ENCODE assay signal across 7 mouse cellular contexts in genomic region chr9:64341254-64341566, GRCm38 (mm10). TPM values are rescaled to one million over a fixed set of nuclear protein-coding genes. Genes with fewer than 3 reads are reported as not detected.
A peak's percentile ranks its signal among the peaks of the same experiment; 100 is the strongest.
DNase-seq lines count a peak whose midpoint lies in the region; ATAC-seq and TF ChIP-seq lines count a peak whose summit lies in the region.

Dis3l (minus strand) TSS chr9:64341288.

- H3K4me2 ChIP-seq in embryonic facial prominence, embryonic 13.5 days, result peak within 1 kb of the TSS; percentile 73
- H3K4me2 ChIP-seq in heart, embryonic 16.5 days (ENCODE audit: low read depth, low read length), result peak within 1 kb of the TSS; percentile 93
- H3K4me2 ChIP-seq in neural tube, embryonic 15.5 days, result peak within 1 kb of the TSS; percentile 81

- H3K27ac ChIP-seq in testis, adult 2 months (ENCODE audit: control insufficient read depth, insufficient read depth, low read depth, low read length), result peak within 1 kb of the TSS; percentile 99
- H3K27ac ChIP-seq in embryonic facial prominence, embryonic 13.5 days, result peak within 1 kb of the TSS; percentile 100
- peak within 1 kb of the TSS; percentile 100 for H3K27ac ChIP-seq in heart, embryonic 16.5 days (ENCODE audit: low read length)
- peak within 1 kb of the TSS; percentile 98 for H3K27ac ChIP-seq in limb, embryonic 10.5 days
- H3K27ac ChIP-seq in neural tube, embryonic 15.5 days (replicated peaks), result peak within 1 kb of the TSS; percentile 98

- no peak for TF ChIP-seq POLR2A in testis, adult 2 months (IDR thresholded peaks at IDR 0.05; ENCODE audit: control insufficient read depth, low read depth, low read length)

- 17% methylated on average over 16 of the region's 16 CpGs for WGBS in embryonic facial prominence, embryonic 13.5 days
- WGBS in heart, embryonic 16.5 days, result 10% methylated on average over 16 of the region's 16 CpGs
- 18% methylated on average over 16 of the region's 16 CpGs for WGBS in limb, embryonic 10.5 days
- WGBS in neural tube, embryonic 15.5 days, result 10% methylated on average over 16 of the region's 16 CpGs

- peaks cover 2% of the 10 kb centered on the region for H3K4me1 ChIP-seq in testis, adult 2 months (ENCODE audit: control insufficient read depth, insufficient read depth, low read length)
- peaks cover 19% of the 10 kb centered on the region for H3K4me1 ChIP-seq in embryonic facial prominence, embryonic 13.5 days
- peaks cover 16% of the 10 kb centered on the region for H3K4me1 ChIP-seq in heart, embryonic 16.5 days (ENCODE audit: control insufficient read depth, insufficient read depth, low read length)
- peaks cover 35% of the 10 kb centered on the region for H3K4me1 ChIP-seq in limb, embryonic 10.5 days
- H3K4me1 ChIP-seq in neural tube, embryonic 15.5 days, result peaks cover 25% of the 10 kb centered on the region

- TF ChIP-seq CTCF in testis, adult 2 months (IDR thresholded peaks at IDR 0.05; ENCODE audit: control insufficient read depth, insufficient read depth, insufficient replicate concordance, low read depth, low read length), result no peak

- peak within 1 kb of the TSS; percentile 100 for H3K9ac ChIP-seq in embryonic facial prominence, embryonic 13.5 days
- H3K9ac ChIP-seq in heart, embryonic 16.5 days (ENCODE audit: low read length), result peak within 1 kb of the TSS; percentile 100
- H3K9ac ChIP-seq in neural tube, embryonic 15.5 days (replicated peaks), result peak within 1 kb of the TSS; percentile 98

- DNase-seq in testis, postnatal 14 days (ENCODE audit: low spot score), result no peak
- DNase-seq in limb, embryonic 10.5 days (ENCODE audit: low spot score), result no peak
- DNase-seq in cerebellum, postnatal 36 days, result no peak

- no peaks in the 10 kb centered on the region for H3K9me3 ChIP-seq in embryonic facial prominence, embryonic 13.5 days
- H3K9me3 ChIP-seq in heart, embryonic 16.5 days (replicated peaks; ENCODE audit: control insufficient read depth, low read length), result no peaks in the 10 kb centered on the region
- H3K9me3 ChIP-seq in limb, embryonic 10.5 days (replicated peaks), result no peaks in the 10 kb centered on the region
- H3K9me3 ChIP-seq in neural tube, embryonic 15.5 days (replicated peaks), result no peaks in the 10 kb centered on the region

- peaks cover 3% of the 10 kb centered on the region for H3K36me3 ChIP-seq in testis, adult 2 months (ENCODE audit: control insufficient read depth, insufficient read depth, low read length)
- H3K36me3 ChIP-seq in embryonic facial prominence, embryonic 13.5 days, result peaks cover 9% of the 10 kb centered on the region
- H3K36me3 ChIP-seq in heart, embryonic 16.5 days (ENCODE audit: control insufficient read depth, insufficient read depth), result peaks cover 2% of the 10 kb centered on the region; the same call in 1 of the 2 replicates
- peaks cover 3% of the 10 kb centered on the region for H3K36me3 ChIP-seq in limb, embryonic 10.5 days
- H3K36me3 ChIP-seq in neural tube, embryonic 15.5 days, result 0 out of 2 replicates have a peak, but pooled peaks cover 2% of the 10 kb centered on the region

- H3K4me3 ChIP-seq in testis, adult 2 months (ENCODE audit: control insufficient read depth, low read depth, low read length), result peak within 1 kb of the TSS; percentile 98
- H3K4me3 ChIP-seq in embryonic facial prominence, embryonic 13.5 days, result peak within 1 kb of the TSS; percentile 75
- H3K4me3 ChIP-seq in heart, embryonic 16.5 days (ENCODE audit: low read length), result peak within 1 kb of the TSS; percentile 81
- peak within 1 kb of the TSS; percentile 67 for H3K4me3 ChIP-seq in limb, embryonic 10.5 days
- H3K4me3 ChIP-seq in neural tube, embryonic 15.5 days (replicated peaks), result peak within 1 kb of the TSS; percentile 59

- H3K27me3 ChIP-seq in testis, adult 2 months (ENCODE audit: control insufficient read depth, insufficient read depth, low read length), result no peaks in the 10 kb centered on the region
- H3K27me3 ChIP-seq in embryonic facial prominence, embryonic 13.5 days, result no peaks in the 10 kb centered on the region
- no peaks in the 10 kb centered on the region for H3K27me3 ChIP-seq in heart, embryonic 16.5 days (ENCODE audit: control insufficient read depth, insufficient read depth, low read length)
- no peaks in the 10 kb centered on the region for H3K27me3 ChIP-seq in limb, embryonic 10.5 days (ENCODE audit: low read depth, poor library complexity, severe bottlenecking)
- H3K27me3 ChIP-seq in neural tube, embryonic 15.5 days (replicated peaks), result no peaks in the 10 kb centered on the region

- ATAC-seq in embryonic facial prominence, embryonic 13.5 days (ENCODE audit: insufficient number of reproducible peaks, insufficient read depth, low FRiP score, low TSS enrichment, low read depth), result no peak
- ATAC-seq in heart, embryonic 16.5 days (replicated peaks; ENCODE audit: extremely low read depth, insufficient read depth, low FRiP score), result no peak
- ATAC-seq in neural tube, embryonic 15.5 days (ENCODE audit: low FRiP score), result no peak; the same call in 1 of the 2 replicates

RNA-seq across cellular contexts. Expression of gene Dis3l, which starts in this region (rescaled TPM):
- 94.9 and 99.3 TPM in 2 replicates for polyA plus RNA-seq in testis, adult 2 months (2012; rRNA removed)
- polyA plus RNA-seq in embryonic facial prominence, embryonic 13.5 days (2015; fragmentation: Nextera tagmentation; extraction: Ambion mirVana), result 19.4 and 20.7 TPM in 2 replicates
- 19.6 and 21.2 TPM in 2 replicates for polyA plus RNA-seq in heart, embryonic 16.5 days (2015; fragmentation: Nextera tagmentation; extraction: Ambion mirVana)
- 18.7 and 23.6 TPM in 2 replicates for polyA plus RNA-seq in limb, embryonic 10.5 days (2016; fragmentation: Nextera tagmentation; extraction: Ambion mirVana)
- polyA plus RNA-seq in neural tube, embryonic 15.5 days (2015; fragmentation: Nextera tagmentation; extraction: Ambion mirVana), result 20.5 and 21.8 TPM in 2 replicates
